Mouse (Mus musculus) lung, embryonic 16.5 days (tissue): Measurements from ENCODE around the gene Hist1h2ah. TPM values are rescaled to one million over a fixed set of nuclear protein-coding genes. Genes with fewer than 3 reads are reported as not detected.
A peak's percentile ranks its signal among the peaks of the same experiment; 100 is the strongest.
"Not testable (repeated sequence)": the region's sequence is repeated elsewhere in the genome, so short reads cannot be mapped to it uniquely, and the experiment has no call there.

Source experiments
- ATAC-seq: fragments of 200-750 bp; cut with Nextera tagmentation; 2 replicates; pipeline ENCODE4 v1.8.0; 2017; ENCODE audit warnings: low read depth, mild to moderate bottlenecking, moderate library complexity
- H3K27ac ChIP-seq: fragments of 300-500 bp; sonication (generic); 2 replicates; pipeline ENCODE4 v1.5.1; 2014; ENCODE audit warnings: mild to moderate bottlenecking, control low read depth, low read length
- H3K27me3 ChIP-seq: fragments of 300-500 bp; sonication (generic); 2 replicates; pipeline ENCODE4 v1.6.1; 2014; ENCODE audit warnings: low read depth, low read length, mixed read lengths; ENCODE audit not compliant: control insufficient read depth, insufficient read depth
- H3K36me3 ChIP-seq: fragments of 300-500 bp; sonication (generic); 2 replicates; pipeline ENCODE4 v1.6.1; 2014; ENCODE audit warnings: low read length; ENCODE audit not compliant: control insufficient read depth, insufficient read depth
- H3K4me1 ChIP-seq: fragments of 300-500 bp; sonication (generic); replicated peaks from 2 replicates; pipeline ENCODE4 v1.6.1; 2014; ENCODE audit warnings: low read length, mixed read lengths; ENCODE audit not compliant: control insufficient read depth, insufficient read depth
- H3K4me2 ChIP-seq: fragments of 300-500 bp; sonication (generic); 2 replicates; pipeline ENCODE4 v1.6.1; 2014; ENCODE audit warnings: low read depth, low read length, control low read depth
- H3K4me3 ChIP-seq: fragments of 300-500 bp; sonication (generic); 2 replicates; pipeline ENCODE4 v1.5.1; 2014; ENCODE audit warnings: mild to moderate bottlenecking, low read length, control low read depth
- H3K9ac ChIP-seq: fragments of 300-500 bp; sonication (generic); 2 replicates; pipeline ENCODE4 v1.6.1; 2014; ENCODE audit warnings: low read length, control low read depth
- H3K9me3 ChIP-seq: fragments of 300-500 bp; sonication (generic); 2 replicates; pipeline ENCODE4 v1.6.1; 2016; ENCODE audit warnings: low read length; ENCODE audit not compliant: control insufficient read depth
- WGBS: fragments of 180-500 bp; shearing (Covaris S2); extraction: QIAGEN DNeasy Blood & Tissue Kit; methylation state at CpG from one replicate; pipeline ENCODE4 v1.1.7; 2014; 5-methylcytosine and 5-hydroxymethylcytosine counted together
- polyA plus RNA-seq: library from polyadenylated mRNA; unstranded; fragments of >200 nt; fragmentation: Nextera tagmentation; extraction: Ambion mirVana; gene quantifications from 2 replicates; pipeline ENCODE4 v1.2.1, GENCODE M21; 2015

The Hist1h2ah gene
- polyA plus RNA-seq, 1 experiment from 2014 or later: 15.3 TPM

GRCm38 (mm10) chr13:22049041-22049440, 13.7 kb upstream of the Hist1h2ah start:
- Histone ChIP-seq H3K9me3 (no peaks in the 10 kb centered on the region), H3K27me3 (no peaks in the 10 kb centered on the region), H3K27ac (no peak overlapping the region), H3K36me3 (no peaks in the 10 kb centered on the region), H3K4me1 (peaks cover 8% of the 10 kb centered on the region; the same call in 1 of the 2 replicates), H3K9ac (no peak overlapping the region), H3K4me3 (no peak overlapping the region), H3K4me2 (no peak overlapping the region)
- no peak for ATAC-seq
- 71% methylated on average over 2 of the region's 2 CpGs for WGBS

GRCm38 (mm10) chr13:22045311-22045710, 9.9 kb upstream of the Hist1h2ah start:
- no peak for ATAC-seq
- Histone ChIP-seq H3K4me3 (no peak overlapping the region), H3K9ac (no peak overlapping the region), H3K4me2 (no peak overlapping the region), H3K9me3 (no peaks in the 10 kb centered on the region), H3K27me3 (no peaks in the 10 kb centered on the region), H3K4me1 (peaks cover 18% of the 10 kb centered on the region), H3K27ac (no peak overlapping the region), H3K36me3 (no peaks in the 10 kb centered on the region)
- 50% methylated on average over 2 of the region's 2 CpGs for WGBS

GRCm38 (mm10) chr13:22044432-22045155, 9.2 kb upstream of the Hist1h2ah start:
- WGBS: 85% methylated on average over 6 of the region's 6 CpGs

GRCm38 (mm10) chr13:22043503-22044431, 8.4 kb upstream of the Hist1h2ah start:
- peak; percentile 7 for ATAC-seq

More at GRCm38 (mm10) chr13:22044432-22045155, 9.2 kb upstream of the Hist1h2ah start:
- Histone ChIP-seq H3K4me3 (peak overlapping the region; percentile 47), H3K4me2 (peak overlapping the region; percentile 60), H3K27ac (no peak overlapping the region; the same call in 1 of the 2 replicates), H3K9me3 (no peaks in the 10 kb centered on the region), H3K4me1 (peaks cover 20% of the 10 kb centered on the region), H3K36me3 (no peaks in the 10 kb centered on the region), H3K9ac (peak overlapping the region; percentile 35; the same call in 1 of the 2 replicates), H3K27me3 (no peaks in the 10 kb centered on the region)
- ATAC-seq: no peak

GRCm38 (mm10) chr13:22042568-22043502, 7.5 kb upstream of the Hist1h2ah start, which contains the start of the genes Hist1h2ag and Hist1h2bj:
Gene Hist1h2ag (minus strand): TSS chr13:22042944.
Gene Hist1h2bj (plus strand): TSS chr13:22043214.
- Histone ChIP-seq H3K27ac (peak within 1 kb of the TSS; percentile 96), H3K4me1 (peaks cover 19% of the 10 kb centered on the region), H3K4me2 (peak within 1 kb of the TSS; percentile 86), H3K4me3 (peak within 1 kb of the TSS; percentile 47), H3K9ac (peak within 1 kb of the TSS; percentile 68)
- peak; percentile 91 for ATAC-seq
- H3K9me3 ChIP-seq, H3K36me3 ChIP-seq, H3K27me3 ChIP-seq: not testable (repeated sequence)
- 0% methylated on average over 35 of the region's 80 CpGs for WGBS

More at GRCm38 (mm10) chr13:22043503-22044431, 8.4 kb upstream of the Hist1h2ah start:
- no peaks in the 10 kb centered on the region for H3K27me3 ChIP-seq
- no peaks in the 10 kb centered on the region for H3K9me3 ChIP-seq
- under 1% methylated on average over 9 of the region's 14 CpGs for WGBS
- H3K27ac ChIP-seq: peak overlapping the region; percentile 90
- peaks cover 19% of the 10 kb centered on the region for H3K4me1 ChIP-seq
- H3K36me3 ChIP-seq: no peaks in the 10 kb centered on the region
- peak overlapping the region; percentile 64 for H3K9ac ChIP-seq
- peak overlapping the region; percentile 47 for H3K4me3 ChIP-seq
- H3K4me2 ChIP-seq: peak overlapping the region; percentile 60

- peaks cover 19% of the 10 kb centered on the region for H3K4me1 ChIP-seq
- WGBS: 2% methylated on average over 13 of the region's 13 CpGs
- H3K4me3 ChIP-seq: peak overlapping the region; percentile 46
- peak overlapping the region; percentile 86 for H3K4me2 ChIP-seq
- H3K27ac ChIP-seq: peak overlapping the region; percentile 96
- H3K36me3 ChIP-seq: no peaks in the 10 kb centered on the region
- peak overlapping the region; percentile 68 for H3K9ac ChIP-seq
- ATAC-seq: no peak
- no peaks in the 10 kb centered on the region for H3K27me3 ChIP-seq
- H3K9me3 ChIP-seq: no peaks in the 10 kb centered on the region
Measured at GRCm38 (mm10) chr13:22041651-22042567, 6.5 kb upstream of the Hist1h2ah start.

GRCm38 (mm10) chr13:22041142-22041536, 5.8 kb upstream of the Hist1h2ah start, which contains the start of gene Hist1h4i:
Gene Hist1h4i (minus strand): TSS chr13:22041362.
- peak; percentile 71 for ATAC-seq
- H3K9me3 ChIP-seq, H3K27me3 ChIP-seq, H3K36me3 ChIP-seq: not testable (repeated sequence)
- under 1% methylated on average over 22 of the region's 27 CpGs for WGBS
- peak within 1 kb of the TSS; percentile 96 for H3K27ac ChIP-seq
- H3K4me3 ChIP-seq: peak within 1 kb of the TSS; percentile 56
- H3K9ac ChIP-seq: peak within 1 kb of the TSS; percentile 73
- peak within 1 kb of the TSS; percentile 86 for H3K4me2 ChIP-seq
- peaks cover 25% of the 10 kb centered on the region for H3K4me1 ChIP-seq
